Mouse (Mus musculus): ENCODE data around the gene Coasy. TPM values are rescaled to one million over a fixed set of nuclear protein-coding genes. Genes with fewer than 3 reads are reported as not detected.

Gene Coasy
- polyA plus RNA-seq, 1 experiment from 2014 or later: 28.0 TPM

DNA sequence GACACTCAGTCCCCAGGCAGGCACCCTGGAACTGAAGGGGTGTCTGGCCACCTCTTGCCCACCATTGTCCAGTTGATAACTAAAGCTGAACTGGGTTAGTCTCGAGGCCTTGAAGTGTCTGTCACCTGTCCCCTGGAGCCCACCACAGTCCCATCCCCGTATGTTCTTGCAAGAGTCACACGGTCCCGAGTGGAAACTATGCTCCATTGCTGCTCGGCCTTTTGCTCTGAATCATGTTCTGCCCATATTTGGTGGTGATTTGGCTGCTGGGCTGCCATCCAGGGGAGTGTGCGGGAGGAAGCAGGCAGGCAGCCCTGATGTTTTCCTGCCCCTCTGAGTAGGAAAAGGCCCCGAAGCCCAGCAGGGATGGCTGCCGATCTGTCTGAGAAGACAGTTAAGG lies 22.2 kb upstream of the Coasy start:
- H3K4me1 ChIP-seq (replicated peaks; ENCODE audit: control insufficient read depth, insufficient read depth, low read length): peaks cover 27% of the 10 kb centered on the region
- no peak overlapping the region for H3K4me3 ChIP-seq (ENCODE audit: low read depth, low read length)
- H3K27ac ChIP-seq (ENCODE audit: low read depth, low read length): peak overlapping the region; percentile 71
- no peaks in the 10 kb centered on the region for H3K9me3 ChIP-seq (ENCODE audit: control insufficient read depth)
- TF ChIP-seq CTCF (IDR thresholded peaks at IDR 0.05; ENCODE audit: low read depth): no peak
- no peak for ATAC-seq
- peaks cover 18% of the 10 kb centered on the region for H3K36me3 ChIP-seq (ENCODE audit: control insufficient read depth, insufficient read depth)
- H3K9ac ChIP-seq (ENCODE audit: low read depth, low read length): no peak overlapping the region
- H3K4me2 ChIP-seq (replicated peaks; ENCODE audit: low read depth): no peak overlapping the region
- 56% methylated on average over 8 of the region's 8 CpGs for WGBS
- H3K27me3 ChIP-seq (replicated peaks; ENCODE audit: control insufficient read depth, insufficient read depth, low read length): no peaks in the 10 kb centered on the region

GRCm38 (mm10) chr11:101061049-101061448 lies 21.3 kb upstream of the Coasy start:
- H3K4me2 ChIP-seq (replicated peaks; ENCODE audit: low read depth): no peak overlapping the region
- no peak for ATAC-seq
- TF ChIP-seq CTCF (IDR thresholded peaks at IDR 0.05; ENCODE audit: low read depth): no peak
- H3K36me3 ChIP-seq (ENCODE audit: control insufficient read depth, insufficient read depth): peaks cover 12% of the 10 kb centered on the region
- WGBS: 84% methylated on average over 5 of the region's 5 CpGs
- no peaks in the 10 kb centered on the region for H3K27me3 ChIP-seq (replicated peaks; ENCODE audit: control insufficient read depth, insufficient read depth, low read length)
- no peak overlapping the region for H3K9ac ChIP-seq (ENCODE audit: low read depth, low read length)
- no peak overlapping the region for H3K4me3 ChIP-seq (ENCODE audit: low read depth, low read length)
- H3K9me3 ChIP-seq (ENCODE audit: control insufficient read depth): no peaks in the 10 kb centered on the region
- H3K4me1 ChIP-seq (replicated peaks; ENCODE audit: control insufficient read depth, insufficient read depth, low read length): peaks cover 28% of the 10 kb centered on the region
- no peak overlapping the region for H3K27ac ChIP-seq (ENCODE audit: low read depth, low read length)

DNA sequence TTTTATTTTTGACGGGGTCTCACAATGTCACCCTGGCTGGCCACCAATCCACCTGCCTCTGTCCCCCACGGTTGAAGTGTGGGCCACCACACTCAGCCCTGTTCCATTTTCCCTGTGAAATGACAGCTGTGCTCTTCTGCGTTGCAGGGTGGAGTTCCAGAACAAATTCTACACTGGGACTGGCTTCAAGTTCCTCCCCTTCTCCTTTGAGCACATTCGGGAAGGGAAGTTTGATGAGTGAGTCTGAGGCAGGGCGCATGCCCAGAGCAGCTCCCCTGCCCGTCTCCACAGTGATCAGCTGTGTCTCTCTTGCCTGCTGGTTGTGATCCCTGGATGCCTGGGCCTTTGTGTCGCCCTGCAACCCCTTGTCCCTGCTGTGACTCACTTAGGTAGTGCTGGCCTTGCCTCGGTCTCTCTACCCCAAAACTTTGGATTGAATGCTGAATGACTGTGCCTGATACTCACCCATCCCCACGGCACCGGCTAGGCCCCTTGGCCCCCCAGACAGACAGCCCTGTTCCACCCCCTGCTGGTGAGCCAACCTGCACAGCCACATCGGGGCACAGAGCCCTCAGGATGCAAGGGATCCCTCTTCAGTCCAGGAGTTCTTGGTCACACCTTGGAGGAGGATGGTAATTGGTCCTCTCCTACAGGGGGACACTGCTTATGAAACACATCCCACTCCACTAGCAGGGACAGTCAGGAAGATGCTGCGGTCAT lies 20.0 kb upstream of the Coasy start:
- H3K9ac ChIP-seq (ENCODE audit: low read depth, low read length): no peak overlapping the region

GRCm38 (mm10) chr11:101062971-101063675 lies 19.2 kb upstream of the Coasy start:
- ATAC-seq: no peak; the same call in none of the 2 replicates
- no peak for TF ChIP-seq CTCF (IDR thresholded peaks at IDR 0.05; ENCODE audit: low read depth)
- peaks cover 19% of the 10 kb centered on the region; the same call in 1 of the 2 replicates for H3K4me1 ChIP-seq (replicated peaks; ENCODE audit: control insufficient read depth, insufficient read depth, low read length)

More for the DNA sequence above, 20.0 kb upstream of the Coasy start:
- peak; percentile 48 for TF ChIP-seq CTCF (IDR thresholded peaks at IDR 0.05; ENCODE audit: low read depth)
- no peak for ATAC-seq
- H3K4me3 ChIP-seq (ENCODE audit: low read depth, low read length): no peak overlapping the region
- peak overlapping the region; percentile 92; the same call in 1 of the 2 replicates for H3K27ac ChIP-seq (ENCODE audit: low read depth, low read length)
- no peak overlapping the region for H3K4me2 ChIP-seq (replicated peaks; ENCODE audit: low read depth)
- H3K9me3 ChIP-seq (ENCODE audit: control insufficient read depth): no peaks in the 10 kb centered on the region
- peaks cover 23% of the 10 kb centered on the region for H3K4me1 ChIP-seq (replicated peaks; ENCODE audit: control insufficient read depth, insufficient read depth, low read length)
- H3K36me3 ChIP-seq (ENCODE audit: control insufficient read depth, insufficient read depth): peaks cover 12% of the 10 kb centered on the region
- no peaks in the 10 kb centered on the region for H3K27me3 ChIP-seq (replicated peaks; ENCODE audit: control insufficient read depth, insufficient read depth, low read length)
- 73% methylated on average over 12 of the region's 12 CpGs for WGBS

DNA sequence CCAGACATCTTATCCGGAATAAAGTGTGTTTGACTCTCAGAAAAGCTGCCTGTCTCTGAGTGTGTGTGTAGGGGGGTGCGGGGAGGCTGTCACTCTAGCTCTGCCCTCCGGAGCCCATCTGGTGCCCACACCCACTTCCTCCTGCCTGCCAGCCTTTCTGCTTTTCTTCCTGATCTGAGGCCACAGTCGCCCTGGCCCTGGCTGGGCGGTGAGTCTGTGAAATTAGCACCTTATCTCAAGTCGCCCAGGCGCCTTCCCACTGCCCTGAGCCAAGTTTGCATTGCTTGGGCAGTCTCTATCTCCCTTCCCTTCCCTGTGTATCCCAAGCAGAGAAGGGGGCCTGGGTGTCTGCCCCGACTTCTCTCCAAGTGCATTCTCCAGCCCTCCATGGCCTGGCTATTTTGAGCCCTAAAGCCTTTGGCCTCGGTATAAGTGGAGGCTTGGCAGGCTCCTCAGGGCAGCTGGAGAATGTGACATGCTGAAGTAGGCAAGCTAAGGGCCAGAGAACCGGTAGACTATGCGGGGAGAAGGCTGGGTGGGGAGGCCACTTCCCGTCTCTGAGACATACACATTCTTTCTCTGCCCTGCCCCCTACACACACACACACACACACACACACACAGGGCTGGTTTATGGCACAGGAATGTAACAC lies 18.6 kb upstream of the Coasy start:
- peak; percentile 76 for ATAC-seq
- no peak for TF ChIP-seq CTCF (IDR thresholded peaks at IDR 0.05; ENCODE audit: low read depth)
- Histone ChIP-seq H3K27me3 (replicated peaks; ENCODE audit: control insufficient read depth, insufficient read depth, low read length) (no peaks in the 10 kb centered on the region), H3K4me1 (replicated peaks; ENCODE audit: control insufficient read depth, insufficient read depth, low read length) (peaks cover 16% of the 10 kb centered on the region; the same call in 1 of the 2 replicates), H3K27ac (ENCODE audit: low read depth, low read length) (peak overlapping the region; percentile 92), H3K9me3 (ENCODE audit: control insufficient read depth) (no peaks in the 10 kb centered on the region), H3K4me2 (replicated peaks; ENCODE audit: low read depth) (peak overlapping the region; percentile 30), H3K4me3 (ENCODE audit: low read depth, low read length) (no peak overlapping the region), H3K9ac (ENCODE audit: low read depth, low read length) (peak overlapping the region; percentile 45; the same call in 1 of the 2 replicates), H3K36me3 (ENCODE audit: control insufficient read depth, insufficient read depth) (peaks cover 9% of the 10 kb centered on the region)
- 4% methylated on average over 12 of the region's 12 CpGs for WGBS

More at GRCm38 (mm10) chr11:101062971-101063675, 19.2 kb upstream of the Coasy start:
- no peak overlapping the region for H3K4me3 ChIP-seq (ENCODE audit: low read depth, low read length)
- peaks cover 12% of the 10 kb centered on the region for H3K36me3 ChIP-seq (ENCODE audit: control insufficient read depth, insufficient read depth)
- 46% methylated on average over 14 of the region's 14 CpGs for WGBS
- H3K9me3 ChIP-seq (ENCODE audit: control insufficient read depth): no peaks in the 10 kb centered on the region
- peak overlapping the region; percentile 30 for H3K4me2 ChIP-seq (replicated peaks; ENCODE audit: low read depth)
- peak overlapping the region; percentile 92 for H3K27ac ChIP-seq (ENCODE audit: low read depth, low read length)
- no peak overlapping the region for H3K9ac ChIP-seq (ENCODE audit: low read depth, low read length)
- H3K27me3 ChIP-seq (replicated peaks; ENCODE audit: control insufficient read depth, insufficient read depth, low read length): no peaks in the 10 kb centered on the region

DNA sequence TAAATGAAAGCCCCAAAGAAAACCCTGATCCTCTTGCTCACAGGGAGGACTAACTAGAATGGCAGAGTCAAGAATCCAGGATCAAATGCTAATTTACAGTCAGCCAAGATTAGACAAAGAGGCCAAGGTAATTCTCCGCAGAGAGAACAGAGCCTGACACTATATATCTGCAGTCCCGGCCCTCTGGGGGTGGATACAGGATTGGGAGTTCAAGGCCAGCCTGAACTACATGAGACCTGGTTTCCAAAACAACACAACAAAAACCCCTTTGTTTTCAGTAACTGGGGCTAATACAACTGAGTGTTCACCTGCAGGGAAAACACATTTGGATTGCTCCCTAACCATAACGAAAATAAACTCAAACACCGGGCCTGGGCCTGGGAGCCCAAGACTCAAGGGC lies 17.9 kb upstream of the Coasy start:
- no peaks in the 10 kb centered on the region for H3K9me3 ChIP-seq (ENCODE audit: control insufficient read depth)
- peaks cover 16% of the 10 kb centered on the region; the same call in 1 of the 2 replicates for H3K4me1 ChIP-seq (replicated peaks; ENCODE audit: control insufficient read depth, insufficient read depth, low read length)
- H3K9ac ChIP-seq (ENCODE audit: low read depth, low read length): no peak overlapping the region
- H3K27ac ChIP-seq (ENCODE audit: low read depth, low read length): peak overlapping the region; percentile 92
- no peak for TF ChIP-seq CTCF (IDR thresholded peaks at IDR 0.05; ENCODE audit: low read depth)
- no peaks in the 10 kb centered on the region for H3K27me3 ChIP-seq (replicated peaks; ENCODE audit: control insufficient read depth, insufficient read depth, low read length)
- ATAC-seq: no peak
- no peak overlapping the region for H3K4me3 ChIP-seq (ENCODE audit: low read depth, low read length)
- H3K36me3 ChIP-seq (ENCODE audit: control insufficient read depth, insufficient read depth): peaks cover 7% of the 10 kb centered on the region
- H3K4me2 ChIP-seq (replicated peaks; ENCODE audit: low read depth): no peak overlapping the region; the same call in 1 of the 2 replicates
- 42% methylated on average over 4 of the region's 4 CpGs for WGBS
